Mouse (Mus musculus): ENCODE measurements around the gene LTO1. TPM values are rescaled to one million over a fixed set of nuclear protein-coding genes. Genes with fewer than 3 reads are reported as not detected.

LTO1 gene
- total RNA-seq, 2 experiments from 2014 or later: 27.0 to 27.2 TPM

GRCm38 (mm10) chr7:144938661-144939343 is 23.9 kb downstream of the LTO1 start:
- no peak for DNase-seq (ENCODE audit: low spot score in 2 of 2)

GRCm38 (mm10) chr7:144939344-144940002 is 24.6 kb downstream of the LTO1 start, which contains the start of gene Ccnd1:
Gene Ccnd1, minus strand, starts transcription at chr7:144939925.
- peak; percentile 49 to 69 for DNase-seq (ENCODE audit: low spot score in 2 of 2)

- DNase-seq (ENCODE audit: low spot score in 2 of 2): no peak
Measured at GRCm38 (mm10) chr7:144940003-144940571, 25.2 kb downstream of the LTO1 start.

- no peak for DNase-seq (ENCODE audit: low spot score in 2 of 2)
Measured at GRCm38 (mm10) chr7:144940585-144940984, 25.7 kb downstream of the LTO1 start.

GRCm38 (mm10) chr7:144941242-144941831 is 26.4 kb downstream of the LTO1 start:
- DNase-seq (ENCODE audit: low spot score in 2 of 2): peak; percentile 55 to 67

GRCm38 (mm10) chr7:144942071-144942743 is 27.3 kb downstream of the LTO1 start:
- DNase-seq (ENCODE audit: low spot score in 2 of 2): no peak

- DNase-seq (ENCODE audit: low spot score in 2 of 2): no peak
Measured at GRCm38 (mm10) chr7:144942744-144943135, 27.8 kb downstream of the LTO1 start.

- DNase-seq (ENCODE audit: low spot score in 2 of 2): peak; percentile 70 to 77
Measured at GRCm38 (mm10) chr7:144943254-144943653, 28.4 kb downstream of the LTO1 start.

- DNase-seq (ENCODE audit: low spot score in 2 of 2): no peak
Measured at GRCm38 (mm10) chr7:144958509-144959395, 43.9 kb downstream of the LTO1 start.

- DNase-seq (ENCODE audit: low spot score in 2 of 2): no peak
Measured at GRCm38 (mm10) chr7:144963911-144964310, 49.0 kb downstream of the LTO1 start.

- no peak for DNase-seq (ENCODE audit: low spot score in 2 of 2)
Measured at GRCm38 (mm10) chr7:144964316-144964715, 49.4 kb downstream of the LTO1 start.

- no peak for DNase-seq (ENCODE audit: low spot score in 2 of 2)
Measured at GRCm38 (mm10) chr7:144965893-144966292, 51.0 kb downstream of the LTO1 start.

- DNase-seq (ENCODE audit: low spot score in 2 of 2): no peak
Measured at GRCm38 (mm10) chr7:144970997-144971768, 56.3 kb downstream of the LTO1 start.

- no peak for DNase-seq (ENCODE audit: low spot score in 2 of 2)
Measured at GRCm38 (mm10) chr7:144971769-144972168, 56.9 kb downstream of the LTO1 start.

- DNase-seq (ENCODE audit: low spot score in 2 of 2): no peak
Measured at GRCm38 (mm10) chr7:144973461-144973860, 58.6 kb downstream of the LTO1 start.

- DNase-seq (ENCODE audit: low spot score in 2 of 2): no peak
Measured at GRCm38 (mm10) chr7:144977121-144977520, 62.2 kb downstream of the LTO1 start.

- no peak for DNase-seq (ENCODE audit: low spot score in 2 of 2)
Measured at GRCm38 (mm10) chr7:144979814-144980213, 64.9 kb downstream of the LTO1 start.

Data from left cerebral cortex, adult 18-20 months (tissue).